Mouse (Mus musculus): ENCODE measurements at regions not wholly inside any gene's neighbourhood (a gene's known extent, or its start where the extent isn't known, plus 50 kb on each side); places are given as distances from the start of the nearest gene placed in this dataset.
A peak's percentile ranks its signal among the peaks of the same experiment; 100 is the strongest.
"Not testable (repeated sequence)": the region's sequence is repeated elsewhere in the genome, so short reads cannot be mapped to it uniquely, and the experiment has no call there.

GRCm38 (mm10) chr19:18033599-18033998, 196.2 kb upstream of the Pcsk5 start:
- DNase-seq (ENCODE audit: low spot score) = no peak

GRCm38 (mm10) chr19:18025877-18026276, 188.4 kb upstream of the Pcsk5 start:
- no peak for DNase-seq (ENCODE audit: low spot score)

GRCm38 (mm10) chr19:18020351-18020750, 182.9 kb upstream of the Pcsk5 start:
- DNase-seq (ENCODE audit: low spot score) = no peak

GRCm38 (mm10) chr19:18015371-18015770, 177.9 kb upstream of the Pcsk5 start:
- no peak for DNase-seq (ENCODE audit: low spot score)

- DNase-seq (ENCODE audit: low spot score) = no peak
Measured at GRCm38 (mm10) chr19:18012029-18012428, 174.6 kb upstream of the Pcsk5 start.

- DNase-seq (ENCODE audit: low spot score) = no peak
Measured at GRCm38 (mm10) chr19:17997561-17997960, 160.1 kb upstream of the Pcsk5 start.

GRCm38 (mm10) chr19:17983416-17983815, 146.0 kb upstream of the Pcsk5 start:
- DNase-seq (ENCODE audit: low spot score) = no peak

GRCm38 (mm10) chr19:17965566-17965965, 128.1 kb upstream of the Pcsk5 start:
- DNase-seq (ENCODE audit: low spot score) = no peak

- DNase-seq (ENCODE audit: low spot score) = no peak
Measured at GRCm38 (mm10) chr19:17958440-17958839, 121.0 kb upstream of the Pcsk5 start.

GRCm38 (mm10) chr19:17932665-17933064, 95.2 kb upstream of the Pcsk5 start:
- no peak for DNase-seq (ENCODE audit: low spot score)

- not testable (repeated sequence) for DNase-seq (ENCODE audit: low spot score)
Measured at GRCm38 (mm10) chr19:17927121-17927520, 89.7 kb upstream of the Pcsk5 start.

GRCm38 (mm10) chr19:17907579-17907978, 70.1 kb upstream of the Pcsk5 start:
- DNase-seq (ENCODE audit: low spot score) = no peak

- DNase-seq (ENCODE audit: low spot score) = peak; percentile 12
Measured at GRCm38 (mm10) chr19:17904120-17904519, 66.7 kb upstream of the Pcsk5 start.

GRCm38 (mm10) chr19:17892615-17893014, 55.2 kb upstream of the Pcsk5 start:
- peak; percentile 18 for DNase-seq (ENCODE audit: low spot score)

Data from lung, postnatal 25 days (tissue).